Mouse (Mus musculus) retina, postnatal 7 days (tissue): ENCODE results near the gene Jade3.

Experiments
- DNase-seq: peaks from one replicate; pipeline ENCODE4 v3.0.0-alpha.2; 2012; ENCODE audit warnings: low read depth, low spot score

Gene Jade3

DNA sequence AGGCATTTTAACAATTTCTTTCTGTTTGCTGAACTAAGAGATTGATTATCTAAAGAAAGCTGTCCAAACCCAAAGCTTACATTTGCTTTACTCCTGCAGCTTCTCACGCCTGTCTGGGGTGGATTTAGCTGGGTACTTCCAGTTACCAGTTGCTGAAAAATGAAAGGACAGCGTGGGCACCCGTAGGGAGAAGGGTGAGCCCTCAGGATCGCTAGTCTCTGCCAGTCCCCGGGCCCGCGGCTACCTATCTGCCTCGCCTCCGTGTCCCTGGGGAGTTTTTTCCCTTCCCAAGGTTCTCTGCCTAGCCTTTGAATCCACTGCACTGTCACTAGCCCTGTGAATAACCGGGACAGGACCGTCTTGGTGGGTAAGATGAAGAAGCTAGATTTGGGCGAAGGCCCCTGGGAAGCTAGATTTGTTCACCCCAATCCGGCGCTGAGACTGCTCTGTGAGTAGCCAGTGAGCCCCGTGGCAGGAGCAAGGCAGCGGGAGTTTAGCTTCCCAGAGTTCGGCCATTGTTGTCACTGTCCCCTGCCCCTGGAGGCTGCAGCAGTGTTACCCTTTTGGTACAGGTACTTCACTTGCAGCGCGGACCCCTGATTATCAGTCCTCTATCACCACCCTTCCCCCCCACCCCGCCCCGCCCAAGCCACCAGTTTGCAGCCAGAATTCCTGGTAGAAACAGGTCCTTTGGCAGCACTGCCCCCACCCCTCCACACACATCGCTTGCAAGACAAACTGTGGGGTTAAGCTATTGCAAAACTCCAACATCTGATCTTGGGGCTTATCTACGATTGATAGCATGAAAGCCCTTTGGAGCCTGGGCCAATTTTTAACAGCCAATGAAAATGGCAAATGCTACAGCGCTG lies 122.8 kb downstream of the Jade3 start:
- DNase-seq: no peak

GRCm38 (mm10) chrX:20548880-20549440 lies 123.5 kb downstream of the Jade3 start:
- DNase-seq: no peak

GRCm38 (mm10) chrX:20549532-20549931 lies 124.0 kb downstream of the Jade3 start, which contains the start of gene Rgn:
Gene Rgn, plus strand, starts transcription at chrX:20549787.
- no peak for DNase-seq

- DNase-seq: no peak
Measured at GRCm38 (mm10) chrX:20552199-20552598, 126.7 kb downstream of the Jade3 start.

DNA sequence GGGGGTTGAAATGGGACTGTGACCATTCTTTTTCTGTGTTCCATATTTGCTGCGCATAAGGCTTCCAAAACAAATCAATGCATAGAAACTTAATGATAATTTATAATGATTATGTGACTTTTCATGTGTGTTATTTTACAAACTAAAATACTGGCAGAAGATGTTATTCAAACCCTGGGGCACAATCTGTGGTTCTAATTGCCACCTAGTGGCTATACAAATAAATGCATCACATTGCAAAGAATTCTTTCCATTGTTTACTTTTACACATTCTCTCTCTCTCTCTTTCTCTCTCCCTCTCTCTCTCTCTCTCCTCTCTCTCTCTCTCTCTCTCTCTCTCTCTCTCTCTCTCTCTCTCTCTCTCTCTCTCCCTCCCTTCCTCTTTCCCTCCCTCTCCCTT lies 136.4 kb downstream of the Jade3 start:
- no peak for DNase-seq

DNA sequence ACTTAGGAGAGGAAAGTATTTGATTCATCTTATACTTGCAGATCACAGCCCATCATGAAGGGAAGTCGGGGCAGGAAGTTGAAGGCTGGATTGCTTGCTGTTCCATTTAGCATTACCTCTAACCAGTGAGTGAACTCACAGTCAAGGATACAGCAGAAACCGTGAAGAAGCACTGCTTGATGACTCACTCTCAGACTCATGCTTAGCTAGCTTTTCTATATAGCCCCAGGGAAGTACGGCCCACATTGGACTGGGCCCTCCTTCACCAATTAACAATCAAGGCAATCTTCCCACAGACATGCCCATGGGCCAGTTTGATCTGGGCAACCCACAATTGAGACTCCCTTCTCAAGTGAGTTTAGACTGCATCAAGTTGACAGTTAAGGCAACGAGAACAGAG lies 138.5 kb downstream of the Jade3 start:
- no peak for DNase-seq
